In genomic region chr3:55172478-55172877, GRCm38 (mm10) we compare ENCODE assay signal across 41 mouse cellular contexts. TPM values are rescaled to one million over a fixed set of nuclear protein-coding genes. Genes with fewer than 3 reads are reported as not detected.
DNase-seq lines count a peak whose midpoint lies in the region; ATAC-seq and TF ChIP-seq lines count a peak whose summit lies in the region.
"Had no signal": no experiment of that assay in that cellular context is flagged by ENCODE, and none has a peak within 500 bp of the region (broad histone marks: within the 10 kb centered on the region; RNA-seq: fewer than 3 reads in every experiment).

No protein-coding gene starts in this region.

- H3K9ac ChIP-seq in kidney, embryonic 15.5 days = no peak overlapping the region
- H3K9ac ChIP-seq in stomach, postnatal 0 days (ENCODE audit: low read length) = no peak overlapping the region
- H3K9ac ChIP-seq: embryonic facial prominence, embryonic 13.5 days; forebrain, embryonic 12.5 days; limb, embryonic 12.5 days; liver, embryonic 15.5 days; lung, embryonic 15.5 days; neural tube, embryonic 12.5 days had no signal

- peak; percentile 27; the same call in 1 of the 2 replicates for TF ChIP-seq CTCF in stomach, postnatal 0 days (IDR thresholded peaks at IDR 0.05; ENCODE audit: low read depth)

- intact Hi-C loops in heart, postnatal 14 days (cut with DNase I) = no loop called here

- H3K27me3 ChIP-seq in kidney, embryonic 15.5 days = no peaks in the 10 kb centered on the region
- no peaks in the 10 kb centered on the region for H3K27me3 ChIP-seq in stomach, postnatal 0 days (ENCODE audit: control insufficient read depth, insufficient read depth, low read length)
- H3K27me3 ChIP-seq: embryonic facial prominence, embryonic 13.5 days; forebrain, embryonic 12.5 days; limb, embryonic 12.5 days; liver, embryonic 15.5 days; lung, embryonic 15.5 days; neural tube, embryonic 12.5 days had no signal

- no peak overlapping the region for H3K4me3 ChIP-seq in kidney, embryonic 15.5 days (replicated peaks)
- no peak overlapping the region for H3K4me3 ChIP-seq in stomach, postnatal 0 days (ENCODE audit: low read depth, low read length)
- H3K4me3 ChIP-seq: embryonic facial prominence, embryonic 13.5 days; erythroblast, embryonic 14.5 days; forebrain, embryonic 12.5 days; hindbrain, embryonic 10.5 days; left cerebral cortex, adult 2 months; limb, embryonic 12.5 days; liver, embryonic 15.5 days; lung, embryonic 15.5 days; midbrain, embryonic 10.5 days; myocyte; neural tube, embryonic 12.5 days had no signal

- no peaks in the 10 kb centered on the region for H3K4me1 ChIP-seq in kidney, embryonic 15.5 days
- H3K4me1 ChIP-seq in stomach, postnatal 0 days (replicated peaks; ENCODE audit: control insufficient read depth, insufficient read depth) = no peaks in the 10 kb centered on the region
- H3K4me1 ChIP-seq: embryonic facial prominence, embryonic 13.5 days; forebrain, embryonic 12.5 days; limb, embryonic 12.5 days; liver, embryonic 15.5 days; lung, embryonic 15.5 days; midbrain, embryonic 10.5 days; neural tube, embryonic 12.5 days had no signal

- H3K4me2 ChIP-seq in kidney, embryonic 15.5 days = no peak overlapping the region
- no peak overlapping the region for H3K4me2 ChIP-seq in stomach, postnatal 0 days (replicated peaks; ENCODE audit: low read depth)
- H3K4me2 ChIP-seq: embryonic facial prominence, embryonic 13.5 days; forebrain, embryonic 12.5 days; heart, embryonic 11.5 days; limb, embryonic 12.5 days; liver, embryonic 15.5 days; lung, embryonic 15.5 days; neural tube, embryonic 12.5 days had no signal

- no peak for TF ChIP-seq EP300 in stomach, postnatal 0 days (optimal IDR thresholded peaks at IDR 0.05)

- H3K36me3 ChIP-seq in kidney, embryonic 15.5 days = no peaks in the 10 kb centered on the region
- no peaks in the 10 kb centered on the region for H3K36me3 ChIP-seq in stomach, postnatal 0 days (ENCODE audit: control insufficient read depth, insufficient read depth, low read length)
- H3K36me3 ChIP-seq: embryonic facial prominence, embryonic 13.5 days; forebrain, embryonic 12.5 days; hindbrain, embryonic 10.5 days; limb, embryonic 12.5 days; liver, embryonic 15.5 days; lung, embryonic 15.5 days; midbrain, embryonic 10.5 days; neural tube, embryonic 12.5 days had no signal

- 0 out of 2 replicates have a peak, but pooled peaks have one; percentile 29 for ATAC-seq in kidney, embryonic 15.5 days (replicated peaks; ENCODE audit: low FRiP score)
- ATAC-seq in stomach, postnatal 0 days (ENCODE audit: low FRiP score, low TSS enrichment) = no peak
- ATAC-seq: activated CD4-positive, CD25-positive, alpha-beta regulatory T cell, adult 4 months; hindbrain, embryonic 16.5 days; intestine, embryonic 16.5 days; midbrain, embryonic 16.5 days had no signal

- no peaks in the 10 kb centered on the region for H3K9me3 ChIP-seq in kidney, embryonic 15.5 days (replicated peaks)
- H3K9me3 ChIP-seq in stomach, postnatal 0 days (ENCODE audit: control insufficient read depth, low read length) = no peaks in the 10 kb centered on the region
- H3K9me3 ChIP-seq: embryonic facial prominence, embryonic 13.5 days; forebrain, embryonic 12.5 days; hindbrain, embryonic 10.5 days; limb, embryonic 12.5 days; liver, embryonic 15.5 days; lung, embryonic 15.5 days; midbrain, embryonic 10.5 days; neural tube, embryonic 12.5 days had no signal

- no peak overlapping the region for H3K27ac ChIP-seq in kidney, embryonic 15.5 days
- no peak overlapping the region for H3K27ac ChIP-seq in stomach, postnatal 0 days (replicated peaks)
- H3K27ac ChIP-seq: embryonic facial prominence, embryonic 13.5 days; forebrain, embryonic 12.5 days; hindbrain, embryonic 10.5 days; left cerebral cortex, adult 2 months; limb, embryonic 12.5 days; liver, embryonic 15.5 days; lung, embryonic 15.5 days; midbrain, embryonic 10.5 days; neural tube, embryonic 12.5 days had no signal

- DNase-seq in heart, adult 11 months = peak; percentile 33
- no peak for DNase-seq in heart, postnatal 14 days
- no peak for DNase-seq in kidney, adult 8-10 months
- DNase-seq in NIH3T3 (ENCODE audit: low read depth) = peak; percentile 33
- DNase-seq in stomach, postnatal 0 days (ENCODE audit: low spot score) = no peak
- no peak for DNase-seq in cerebellum, adult 9-10 months
- DNase-seq: adrenal gland, adult 8-10 months; B cell, adult 2 months; cerebellum, adult 9-11 months; embryo, embryonic 11 days; gastrocnemius, postnatal 25 days; heart, adult 18-20 months; heart, postnatal 10 days; kidney, postnatal 10 days; right cerebral cortex, adult 18-20 months; spleen, adult 18-20 months; thymus, postnatal 4 days had no signal

- 71% methylated on average over 3 of the region's 3 CpGs for WGBS in kidney, embryonic 15.5 days
- 66% methylated on average over 3 of the region's 3 CpGs for WGBS in stomach, postnatal 0 days

RNA-seq across cellular contexts. Expression of gene Sohlh2, which starts 9.3 kb away (rescaled TPM):
- not detected for total RNA-seq in heart, postnatal 14 days (2021)
- 0.12 TPM in 1 of 2 replicates, not detected in the other for polyA plus RNA-seq in kidney, embryonic 15.5 days (2015; fragmentation: Nextera tagmentation; extraction: Ambion mirVana)
- polyA plus RNA-seq in stomach, postnatal 0 days (2015; fragmentation: Nextera tagmentation; extraction: Ambion mirVana) = not detected in 2 replicates
- total RNA-seq: adrenal gland, adult 8-10 months; gastrocnemius, adult 18-20 months; gastrocnemius, postnatal 25 days; heart, adult 18-20 months; heart, postnatal 10 days; layer of hippocampus, postnatal 14 days; left cerebral cortex, adult 2 months; left cerebral cortex, postnatal 25 days; liver, adult 2 months; megakaryocyte progenitor cell, adult 5-6 weeks had no signal
- polyA plus RNA-seq: activated CD4-positive, CD25-positive, alpha-beta regulatory T cell, adult 4 months; embryonic facial prominence, embryonic 13.5 days; erythroblast, embryonic 14.5 days; forebrain, embryonic 12.5 days; heart, embryonic 11.5 days; hindbrain, embryonic 10.5 days; intestine, embryonic 16.5 days; limb, embryonic 12.5 days; liver, adult 2 months; liver, embryonic 15.5 days; midbrain, embryonic 10.5 days; midbrain, embryonic 16.5 days; neural tube, embryonic 12.5 days; stomach, embryonic 16.5 days; thymus, postnatal 0 days had no signal

RNA-seq across cellular contexts. Expression of gene Ccdc169, which starts 35.3 kb away (rescaled TPM):
- total RNA-seq in heart, postnatal 14 days (2021) = under 1 TPM in 1 of 2 experiments, not detected in 1; 0.10 TPM
- 0.05 TPM in 2 replicates for polyA plus RNA-seq in kidney, embryonic 15.5 days (2015; fragmentation: Nextera tagmentation; extraction: Ambion mirVana)
- polyA plus RNA-seq in stomach, postnatal 0 days (2015; fragmentation: Nextera tagmentation; extraction: Ambion mirVana) = 0.05 TPM in 1 of 2 replicates, not detected in the other
- total RNA-seq: adrenal gland, adult 8-10 months; gastrocnemius, adult 18-20 months; gastrocnemius, postnatal 25 days; layer of hippocampus, postnatal 14 days; megakaryocyte progenitor cell, adult 5-6 weeks had no signal
- polyA plus RNA-seq: activated CD4-positive, CD25-positive, alpha-beta regulatory T cell, adult 4 months; erythroblast, embryonic 14.5 days; heart, embryonic 11.5 days; intestine, embryonic 16.5 days; liver, adult 2 months; liver, embryonic 15.5 days; lung, embryonic 15.5 days; neural tube, embryonic 12.5 days; stomach, embryonic 16.5 days; thymus, postnatal 0 days had no signal

Comparison
In these comparisons a context has a peak if more than half of its experiments do, and no peak if none do; other contexts are left out.
1. DNase-seq: peak in heart, adult 11 months (single experiment) and NIH3T3 (single experiment); none in heart, postnatal 14 days (0 of 2), kidney, adult 8-10 months (0 of 2), stomach, postnatal 0 days (single experiment) and cerebellum, adult 9-10 months (single experiment).